Mouse (Mus musculus) frontal cortex, adult (tissue): ENCODE data around the gene Gm39115.
"Not testable (repeated sequence)": the region's sequence is repeated elsewhere in the genome, so short reads cannot be mapped to it uniquely, and the experiment has no call there.

Source experiments
- ATAC-seq: cut with Nextera tagmentation; 2 replicates; pipeline ENCODE4 v1.9.2; 2017; ENCODE audit warnings: mild to moderate bottlenecking, moderate library complexity, mixed read lengths; ENCODE audit not compliant: low TSS enrichment

The Gm39115 gene

GRCm38 (mm10) chr7:142135934-142136333 lies at the start of gene Gm39115:
Gm39115 (minus strand) TSS chr7:142136034.
- not testable (repeated sequence) for ATAC-seq

GRCm38 (mm10) chr7:142181021-142181420 lies 45.2 kb upstream of the Gm39115 start:
- no peak for ATAC-seq

GRCm38 (mm10) chr7:142178685-142179084 lies 42.9 kb upstream of the Gm39115 start:
- peak; percentile 55; the same call in 1 of the 2 replicates for ATAC-seq

GRCm38 (mm10) chr7:142175905-142176304 lies 40.1 kb upstream of the Gm39115 start, which contains the start of gene Krtap5-2:
Krtap5-2 (minus strand) TSS chr7:142176005.
- ATAC-seq, result not testable (repeated sequence)

- no peak for ATAC-seq
Measured at GRCm38 (mm10) chr7:142169836-142170235, 34.0 kb upstream of the Gm39115 start.

GRCm38 (mm10) chr7:142165639-142166038 lies 29.8 kb upstream of the Gm39115 start, which contains the start of gene Gm4553:
Gm4553 (minus strand) TSS chr7:142165739.
- not testable (repeated sequence) for ATAC-seq

GRCm38 (mm10) chr7:142159366-142159765 lies 23.5 kb upstream of the Gm39115 start:
- no peak for ATAC-seq

- not testable (repeated sequence) for ATAC-seq
Measured at GRCm38 (mm10) chr7:142157013-142157412, 21.2 kb upstream of the Gm39115 start, which contains the start of gene Gm29735. Gm29735 (minus strand) TSS chr7:142157113.

GRCm38 (mm10) chr7:142155308-142155707 lies 19.5 kb upstream of the Gm39115 start:
- no peak for ATAC-seq

GRCm38 (mm10) chr7:142152191-142152590 lies 16.4 kb upstream of the Gm39115 start:
- ATAC-seq, result no peak

- ATAC-seq, result no peak
Measured at GRCm38 (mm10) chr7:142148633-142149032, 12.8 kb upstream of the Gm39115 start.

GRCm38 (mm10) chr7:142146033-142146432 lies 10.2 kb upstream of the Gm39115 start:
- ATAC-seq, result peak; percentile 44; the same call in 1 of the 2 replicates

GRCm38 (mm10) chr7:142145413-142145940 lies 9.6 kb upstream of the Gm39115 start:
- peak; percentile 93 for ATAC-seq

- ATAC-seq, result no peak
Measured at GRCm38 (mm10) chr7:142144507-142144906, 8.7 kb upstream of the Gm39115 start, which contains the start of gene Gm45337. Gm45337 (minus strand) TSS chr7:142144607.

- not testable (repeated sequence) for ATAC-seq
Measured at GRCm38 (mm10) chr7:142143506-142144010, 7.7 kb upstream of the Gm39115 start.

GRCm38 (mm10) chr7:142140696-142141095 lies 4.9 kb upstream of the Gm39115 start:
- ATAC-seq, result no peak

GRCm38 (mm10) chr7:142134206-142134995 lies 1.4 kb downstream of the Gm39115 start:
- ATAC-seq, result no peak

- no peak for ATAC-seq
Measured at GRCm38 (mm10) chr7:142128843-142129242, 7.0 kb downstream of the Gm39115 start.

GRCm38 (mm10) chr7:142120629-142121028 lies 15.2 kb downstream of the Gm39115 start, which contains the start of gene Gm45618:
Gm45618 (minus strand) TSS chr7:142120729.
- not testable (repeated sequence) for ATAC-seq

GRCm38 (mm10) chr7:142119632-142120031 lies 16.2 kb downstream of the Gm39115 start:
- peak; percentile 55; the same call in 1 of the 2 replicates for ATAC-seq

- ATAC-seq, result no peak
Measured at GRCm38 (mm10) chr7:142104747-142105146, 31.1 kb downstream of the Gm39115 start.

- ATAC-seq, result peak; percentile 51
Measured at GRCm38 (mm10) chr7:142097776-142098175, 38.1 kb downstream of the Gm39115 start.
